Mouse (Mus musculus) c-Kit-negative CD71-positive TER-119-positive erythroid progenitor cells, embryonic 14.5 days (primary cell): Measurements from ENCODE around the gene Ube2c.
"Not testable (repeated sequence)": the region's sequence is repeated elsewhere in the genome, so short reads cannot be mapped to it uniquely, and the experiment has no call there.

ENCODE experiments used
- DNase-seq: peaks from one replicate; pipeline ENCODE4 v3.0.0-alpha.2; 2013; ENCODE audit warnings: low read depth, low spot score

Gene Ube2c

DNA sequence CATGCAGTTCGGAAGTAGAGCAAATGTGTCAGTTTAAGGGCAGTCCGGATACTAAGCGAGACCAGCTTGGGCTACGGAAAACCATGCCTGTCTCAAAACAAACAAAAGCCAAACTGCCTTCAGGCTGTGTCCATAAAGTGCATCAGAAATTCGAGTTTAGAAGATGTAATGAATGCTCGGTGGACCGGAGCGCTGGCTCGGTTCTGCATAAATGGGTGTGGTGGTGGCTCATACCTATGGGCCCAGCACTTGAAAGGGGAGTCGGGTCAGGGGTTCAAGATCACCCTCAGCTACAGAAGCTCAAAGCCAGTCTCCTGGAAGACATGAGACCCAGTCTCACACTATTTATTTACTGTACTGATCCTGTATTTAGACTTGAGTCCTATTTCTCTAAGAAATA lies 18.1 kb downstream of the Ube2c start:
- DNase-seq, result no peak

GRCm38 (mm10) chr2:164788411-164788810 lies 18.7 kb downstream of the Ube2c start:
- no peak for DNase-seq

GRCm38 (mm10) chr2:164790451-164790850 lies 20.8 kb downstream of the Ube2c start:
- DNase-seq, result no peak

GRCm38 (mm10) chr2:164791841-164792261 lies 22.2 kb downstream of the Ube2c start:
- DNase-seq, result no peak

- no peak for DNase-seq
Observed at GRCm38 (mm10) chr2:164792400-164793190, 22.9 kb downstream of the Ube2c start.

GRCm38 (mm10) chr2:164793236-164793635 lies 23.5 kb downstream of the Ube2c start:
- no peak for DNase-seq

- DNase-seq, result no peak
Observed at GRCm38 (mm10) chr2:164793772-164794171, 24.1 kb downstream of the Ube2c start.

DNA sequence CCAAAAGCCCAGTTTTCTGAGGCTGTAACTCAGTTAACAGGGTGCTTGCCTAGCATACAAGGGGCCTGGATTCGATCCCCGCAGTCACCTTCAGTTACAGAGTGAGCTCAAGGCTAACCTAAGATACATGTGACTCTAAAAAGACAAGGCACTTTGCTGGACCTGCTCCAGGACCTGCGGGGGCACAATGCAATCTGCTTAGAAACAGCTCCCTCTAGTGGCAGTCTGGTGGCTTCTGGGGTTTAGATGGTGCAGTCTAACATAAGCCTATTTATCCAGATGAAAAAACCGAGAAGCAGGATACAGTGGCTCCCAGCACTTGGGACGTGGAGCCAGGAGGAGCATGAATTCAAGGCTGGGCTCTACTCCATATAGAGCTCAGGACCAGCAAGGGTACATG lies 24.6 kb downstream of the Ube2c start:
- DNase-seq, result peak; percentile 77

GRCm38 (mm10) chr2:164795868-164796267 lies 26.2 kb downstream of the Ube2c start:
- no peak for DNase-seq

GRCm38 (mm10) chr2:164798554-164798953 lies 28.9 kb downstream of the Ube2c start:
- not testable (repeated sequence) for DNase-seq

DNA sequence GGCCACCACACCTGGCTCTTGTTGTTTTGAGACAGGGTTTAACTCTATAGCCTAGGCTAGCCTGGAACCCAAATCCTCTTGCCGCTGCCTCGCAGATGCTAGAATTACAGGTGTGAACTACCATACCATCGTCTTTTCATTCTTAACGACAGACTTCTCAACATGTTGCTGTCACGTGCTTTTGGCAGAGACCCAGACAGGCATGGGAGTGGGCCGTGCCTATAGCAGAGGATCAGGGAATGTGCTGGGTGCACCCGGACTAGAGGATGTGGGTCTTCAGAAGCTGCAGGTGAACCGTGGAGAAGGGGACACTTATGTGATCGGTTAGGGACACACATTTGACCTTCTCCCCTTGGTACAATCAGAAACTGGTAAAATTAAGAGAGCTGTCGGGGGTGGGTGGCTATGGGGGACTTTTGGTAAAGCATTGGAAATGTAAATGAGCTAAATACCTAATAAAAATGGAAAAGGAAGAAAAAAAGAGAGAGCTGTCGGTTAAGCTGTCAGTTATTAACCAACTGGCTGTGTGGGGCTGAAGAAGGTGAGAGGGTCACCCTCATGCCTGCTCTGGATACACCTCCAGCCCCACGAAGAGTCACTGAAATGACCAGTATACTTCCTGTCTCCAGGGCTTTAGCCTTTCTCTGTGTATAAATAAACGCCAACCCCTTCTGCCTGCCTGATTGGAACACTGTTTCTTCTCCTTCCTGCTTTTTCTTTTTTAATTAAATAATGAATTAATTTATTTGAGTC lies 30.7 kb downstream of the Ube2c start:
- DNase-seq, result no peak

- no peak for DNase-seq
Observed at GRCm38 (mm10) chr2:164803201-164803920, 33.7 kb downstream of the Ube2c start.

DNA sequence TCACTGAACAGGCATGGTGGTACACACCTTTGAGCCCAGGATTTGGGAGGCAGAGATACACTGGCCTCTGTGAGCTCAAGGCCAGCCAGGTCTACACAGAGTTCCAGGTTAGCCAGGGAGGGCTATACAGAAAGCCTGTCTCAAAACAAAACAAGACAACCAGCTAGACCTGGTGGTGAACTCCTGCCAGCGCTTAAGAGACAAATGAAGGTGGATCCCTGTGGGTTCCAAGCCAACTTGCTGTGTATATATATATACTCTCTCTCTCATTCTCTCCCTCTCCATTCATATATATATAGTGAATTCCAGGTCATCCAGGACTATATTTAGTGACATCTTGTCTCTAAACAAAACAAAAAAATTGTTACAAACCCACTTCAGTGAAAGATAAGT lies 34.2 kb downstream of the Ube2c start:
- no peak for DNase-seq

- DNase-seq, result peak; percentile 100
Observed at GRCm38 (mm10) chr2:164804533-164805331, 35.0 kb downstream of the Ube2c start, which contains the start of the genes Acot8 and Zswim3. Gene Acot8 (minus strand): TSS chr2:164804882. Gene Zswim3 (plus strand): TSS chr2:164805098.

- no peak for DNase-seq
Observed at GRCm38 (mm10) chr2:164805332-164805718, 35.6 kb downstream of the Ube2c start.

GRCm38 (mm10) chr2:164806614-164807013 lies 36.9 kb downstream of the Ube2c start:
- no peak for DNase-seq

DNA sequence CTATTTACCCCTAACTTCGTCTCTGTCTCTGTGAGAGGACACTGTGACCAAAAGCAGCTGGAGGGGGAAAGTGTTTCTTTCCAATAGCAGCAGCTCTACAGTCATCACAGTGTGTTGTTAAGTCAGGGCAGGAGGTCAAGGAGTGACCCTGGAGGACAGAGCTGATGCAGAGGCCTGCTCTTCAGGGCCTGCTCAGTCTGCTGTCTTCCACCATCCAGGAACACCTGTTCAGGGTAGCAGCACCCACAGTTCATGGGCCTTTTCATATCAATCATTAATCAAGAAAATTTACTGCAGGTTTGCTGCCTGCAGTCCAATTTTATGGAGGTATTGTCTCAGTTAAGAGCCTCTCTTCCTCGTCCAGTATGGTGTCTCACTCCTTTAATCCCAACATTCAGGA lies 43.9 kb downstream of the Ube2c start:
- no peak for DNase-seq

GRCm38 (mm10) chr2:164815348-164815747 lies 45.6 kb downstream of the Ube2c start:
- DNase-seq, result no peak

DNA sequence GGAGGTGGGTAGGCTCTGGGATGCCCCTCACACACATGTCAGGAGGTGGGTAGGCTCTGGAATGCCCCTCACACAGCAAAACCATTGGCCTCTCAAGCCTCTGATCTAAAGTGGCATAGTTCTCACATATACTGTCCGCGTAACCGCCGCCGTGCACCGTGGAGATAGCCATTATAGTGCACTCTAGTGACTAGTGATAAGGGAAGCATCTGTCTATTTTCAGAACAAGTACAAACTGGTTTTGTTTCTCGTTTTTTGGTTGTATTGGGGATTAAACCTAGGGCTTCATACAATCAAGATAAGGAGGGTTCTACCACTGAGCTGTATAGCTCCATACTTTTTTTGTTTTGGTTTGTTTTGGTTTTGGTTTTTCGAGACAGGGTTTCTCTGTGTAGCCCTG lies 46.1 kb downstream of the Ube2c start:
- DNase-seq, result no peak

GRCm38 (mm10) chr2:164817206-164817605 lies 47.5 kb downstream of the Ube2c start:
- DNase-seq, result no peak

DNA sequence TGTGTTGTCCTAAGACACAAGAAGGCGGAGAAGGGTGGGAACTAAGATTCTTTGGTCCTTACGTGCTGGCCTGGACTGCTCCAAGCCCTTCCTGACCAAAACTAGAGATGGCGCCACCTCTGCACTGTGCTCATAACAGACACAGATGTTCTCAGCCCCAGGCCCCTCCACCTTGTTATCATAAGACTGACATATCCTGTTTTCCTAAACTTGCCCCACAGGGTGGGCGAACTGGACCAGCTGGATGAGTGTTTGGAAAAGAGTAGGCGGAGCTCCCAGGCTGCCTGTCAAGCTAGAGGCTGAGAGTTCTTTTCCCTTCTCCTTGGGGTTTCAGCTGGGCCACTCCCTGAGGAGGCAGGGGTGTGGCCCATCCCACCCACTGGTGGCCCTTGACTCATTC lies 48.0 kb downstream of the Ube2c start:
- no peak for DNase-seq
